Mouse (Mus musculus) c-Kit-positive CD71-positive TER-119-positive erythroid progenitor cells, embryonic 14.5 days (primary cell): ENCODE data around the gene Slc2a5.

Experiments
- DNase-seq: peaks from one replicate; pipeline ENCODE4 v3.0.0-alpha.2; 2013; ENCODE audit warnings: low spot score

Slc2a5 gene

GRCm38 (mm10) chr4:150140346-150140745 lies 21.3 kb downstream of the Slc2a5 start:
- DNase-seq = no peak

- no peak for DNase-seq
Measured at GRCm38 (mm10) chr4:150144242-150144641, 25.2 kb downstream of the Slc2a5 start.

GRCm38 (mm10) chr4:150146286-150146685 lies 27.2 kb downstream of the Slc2a5 start:
- no peak for DNase-seq

- no peak for DNase-seq
Measured at GRCm38 (mm10) chr4:150151045-150151444, 32.0 kb downstream of the Slc2a5 start.

GRCm38 (mm10) chr4:150152483-150152882 lies 33.4 kb downstream of the Slc2a5 start:
- peak; percentile 34 for DNase-seq

- DNase-seq = no peak
Measured at GRCm38 (mm10) chr4:150155301-150155700, 36.2 kb downstream of the Slc2a5 start.

GRCm38 (mm10) chr4:150155731-150156130 lies 36.6 kb downstream of the Slc2a5 start:
- DNase-seq = no peak

- no peak for DNase-seq
Measured at GRCm38 (mm10) chr4:150157348-150157882, 38.3 kb downstream of the Slc2a5 start.

- DNase-seq = no peak
Measured at GRCm38 (mm10) chr4:150159458-150159857, 40.4 kb downstream of the Slc2a5 start.

- no peak for DNase-seq
Measured at GRCm38 (mm10) chr4:150162561-150163169, 43.6 kb downstream of the Slc2a5 start.

GRCm38 (mm10) chr4:150164875-150165274 lies 45.8 kb downstream of the Slc2a5 start:
- DNase-seq = no peak

- no peak for DNase-seq
Measured at GRCm38 (mm10) chr4:150168406-150168805, 49.3 kb downstream of the Slc2a5 start.

- no peak for DNase-seq
Measured at GRCm38 (mm10) chr4:150172107-150172506, 53.0 kb downstream of the Slc2a5 start.

GRCm38 (mm10) chr4:150173281-150173680 lies 54.2 kb downstream of the Slc2a5 start:
- peak; percentile 48 for DNase-seq

GRCm38 (mm10) chr4:150174027-150174426 lies 54.9 kb downstream of the Slc2a5 start:
- DNase-seq = no peak

- peak; percentile 38 for DNase-seq
Measured at GRCm38 (mm10) chr4:150176535-150176934, 57.5 kb downstream of the Slc2a5 start.

GRCm38 (mm10) chr4:150177122-150177521 lies 58.0 kb downstream of the Slc2a5 start:
- DNase-seq = no peak

- DNase-seq = no peak
Measured at GRCm38 (mm10) chr4:150178131-150178530, 59.0 kb downstream of the Slc2a5 start.

- peak; percentile 43 for DNase-seq
Measured at GRCm38 (mm10) chr4:150181304-150181703, 62.2 kb downstream of the Slc2a5 start.

GRCm38 (mm10) chr4:150188236-150188635 lies 69.2 kb downstream of the Slc2a5 start:
- peak; percentile 55 for DNase-seq

GRCm38 (mm10) chr4:150192199-150192598 lies 73.1 kb downstream of the Slc2a5 start:
- no peak for DNase-seq
